Mouse (Mus musculus): ENCODE data around the gene Timm10.
"Not testable (repeated sequence)": the region's sequence is repeated elsewhere in the genome, so short reads cannot be mapped to it uniquely, and the experiment has no call there.

Gene Timm10

GRCm38 (mm10) chr2:84826488-84827282, at the start of gene Timm10:
Gene Timm10, plus strand, starts transcription at chr2:84826997.
- peak; percentile 88 to 92 for DNase-seq

GRCm38 (mm10) chr2:84777706-84778105, 49.1 kb upstream of the Timm10 start:
- no peak for DNase-seq

- peak in 1 of 2 experiments; percentile 27 for DNase-seq
Measured at GRCm38 (mm10) chr2:84779210-84779609, 47.6 kb upstream of the Timm10 start.

- DNase-seq = no peak
Measured at GRCm38 (mm10) chr2:84783315-84783714, 43.5 kb upstream of the Timm10 start.

- DNase-seq = peak; percentile 35 to 65
Measured at GRCm38 (mm10) chr2:84783840-84784566, 42.8 kb upstream of the Timm10 start.

GRCm38 (mm10) chr2:84788316-84788715, 38.5 kb upstream of the Timm10 start:
- DNase-seq = no peak

- DNase-seq = no peak
Measured at GRCm38 (mm10) chr2:84790418-84790817, 36.4 kb upstream of the Timm10 start.

GRCm38 (mm10) chr2:84792516-84792915, 34.3 kb upstream of the Timm10 start:
- DNase-seq = no peak

- DNase-seq = no peak
Measured at GRCm38 (mm10) chr2:84793154-84793553, 33.6 kb upstream of the Timm10 start.

GRCm38 (mm10) chr2:84793871-84794270, 32.9 kb upstream of the Timm10 start:
- no peak for DNase-seq

- DNase-seq = peak; percentile 82 to 87
Measured at GRCm38 (mm10) chr2:84797833-84798492, 28.8 kb upstream of the Timm10 start.

GRCm38 (mm10) chr2:84798493-84798921, 28.3 kb upstream of the Timm10 start, which contains the start of gene Ube2l6:
Gene Ube2l6, plus strand, starts transcription at chr2:84798828.
- DNase-seq = peak; percentile 80 to 84

- peak in 1 of 2 experiments; percentile 79 for DNase-seq
Measured at GRCm38 (mm10) chr2:84799041-84799561, 27.7 kb upstream of the Timm10 start.

- DNase-seq = no peak
Measured at GRCm38 (mm10) chr2:84800304-84800703, 26.5 kb upstream of the Timm10 start.

- not testable (repeated sequence) for DNase-seq
Measured at GRCm38 (mm10) chr2:84801223-84801622, 25.6 kb upstream of the Timm10 start.

GRCm38 (mm10) chr2:84803963-84804362, 22.8 kb upstream of the Timm10 start:
- no peak for DNase-seq

- DNase-seq = no peak
Measured at GRCm38 (mm10) chr2:84806546-84806945, 20.3 kb upstream of the Timm10 start.

GRCm38 (mm10) chr2:84809330-84809729, 17.5 kb upstream of the Timm10 start:
- DNase-seq = no peak

- DNase-seq = no peak
Measured at GRCm38 (mm10) chr2:84810526-84810885, 16.3 kb upstream of the Timm10 start.

GRCm38 (mm10) chr2:84810886-84811577, 15.8 kb upstream of the Timm10 start:
- DNase-seq = peak; percentile 92

- no peak for DNase-seq
Measured at GRCm38 (mm10) chr2:84811880-84812279, 14.9 kb upstream of the Timm10 start.

GRCm38 (mm10) chr2:84812676-84813075, 14.1 kb upstream of the Timm10 start:
- no peak for DNase-seq

GRCm38 (mm10) chr2:84819861-84820260, 6.9 kb upstream of the Timm10 start:
- no peak for DNase-seq
